Mouse (Mus musculus): ENCODE measurements around the gene Clcn2.
"Not testable (repeated sequence)": the region's sequence is repeated elsewhere in the genome, so short reads cannot be mapped to it uniquely, and the experiment has no call there.

Gene Clcn2

GRCm38 (mm10) chr16:20673706-20674303 is 43.7 kb downstream of the Clcn2 start:
- Histone ChIP-seq H3K36me3 (ENCODE audit: control insufficient read depth, insufficient read depth, low read length, poor library complexity, severe bottlenecking) (peaks cover 9% of the 10 kb centered on the region), H3K27me3 (ENCODE audit: control insufficient read depth, insufficient read depth, low read length, poor library complexity, severe bottlenecking) (no peaks in the 10 kb centered on the region)
- DNase-seq (ENCODE audit: low read depth, low spot score), result peak; percentile 38

- DNase-seq (ENCODE audit: low read depth, low spot score), result no peak
- Histone ChIP-seq H3K36me3 (ENCODE audit: control insufficient read depth, insufficient read depth, low read length, poor library complexity, severe bottlenecking) (peaks cover 6% of the 10 kb centered on the region), H3K27me3 (ENCODE audit: control insufficient read depth, insufficient read depth, low read length, poor library complexity, severe bottlenecking) (no peaks in the 10 kb centered on the region)
Observed at GRCm38 (mm10) chr16:20672965-20673705, 44.4 kb downstream of the Clcn2 start.

- peaks cover 3% of the 10 kb centered on the region for H3K36me3 ChIP-seq (ENCODE audit: control insufficient read depth, insufficient read depth, low read length, poor library complexity, severe bottlenecking)
- peak; percentile 95 for DNase-seq (ENCODE audit: low read depth, low spot score)
Observed at GRCm38 (mm10) chr16:20672500-20672902, 45.0 kb downstream of the Clcn2 start.

GRCm38 (mm10) chr16:20671886-20672285 is 45.7 kb downstream of the Clcn2 start:
- peaks cover 3% of the 10 kb centered on the region for H3K36me3 ChIP-seq (ENCODE audit: control insufficient read depth, insufficient read depth, low read length, poor library complexity, severe bottlenecking)
- DNase-seq (ENCODE audit: low read depth, low spot score), result peak; percentile 47
- H3K27me3 ChIP-seq (ENCODE audit: control insufficient read depth, insufficient read depth, low read length, poor library complexity, severe bottlenecking), result no peaks in the 10 kb centered on the region

More at GRCm38 (mm10) chr16:20672500-20672902, 45.0 kb downstream of the Clcn2 start:
- no peaks in the 10 kb centered on the region for H3K27me3 ChIP-seq (ENCODE audit: control insufficient read depth, insufficient read depth, low read length, poor library complexity, severe bottlenecking)

GRCm38 (mm10) chr16:20670291-20670690 is 47.3 kb downstream of the Clcn2 start:
- Histone ChIP-seq H3K27me3 (ENCODE audit: control insufficient read depth, insufficient read depth, low read length, poor library complexity, severe bottlenecking) (no peaks in the 10 kb centered on the region), H3K36me3 (ENCODE audit: control insufficient read depth, insufficient read depth, low read length, poor library complexity, severe bottlenecking) (no peaks in the 10 kb centered on the region; the same call in 1 of the 2 replicates)
- DNase-seq (ENCODE audit: low read depth, low spot score), result no peak

- not testable (repeated sequence) for H3K36me3 ChIP-seq (ENCODE audit: control insufficient read depth, insufficient read depth, low read length, poor library complexity, severe bottlenecking); H3K27me3 ChIP-seq (ENCODE audit: control insufficient read depth, insufficient read depth, low read length, poor library complexity, severe bottlenecking); DNase-seq (ENCODE audit: low read depth, low spot score)
Observed at GRCm38 (mm10) chr16:20668013-20668412, 49.5 kb downstream of the Clcn2 start, which contains the start of gene Eif4g1. Eif4g1 (plus strand) TSS chr16:20668313.

- DNase-seq (ENCODE audit: low read depth, low spot score), result no peak
- no peaks in the 10 kb centered on the region for H3K27me3 ChIP-seq (ENCODE audit: control insufficient read depth, insufficient read depth, low read length, poor library complexity, severe bottlenecking)
- peaks cover 16% of the 10 kb centered on the region; the same call in 1 of the 2 replicates for H3K36me3 ChIP-seq (ENCODE audit: control insufficient read depth, insufficient read depth, low read length, poor library complexity, severe bottlenecking)
Observed at GRCm38 (mm10) chr16:20657661-20658060, 59.9 kb downstream of the Clcn2 start.

GRCm38 (mm10) chr16:20653315-20653714 is 64.2 kb downstream of the Clcn2 start:
- DNase-seq (ENCODE audit: low read depth, low spot score), result no peak
- Histone ChIP-seq H3K36me3 (ENCODE audit: control insufficient read depth, insufficient read depth, low read length, poor library complexity, severe bottlenecking) (peaks cover 8% of the 10 kb centered on the region; the same call in 1 of the 2 replicates), H3K27me3 (ENCODE audit: control insufficient read depth, insufficient read depth, low read length, poor library complexity, severe bottlenecking) (no peaks in the 10 kb centered on the region)
